Mouse (Mus musculus) neural tube, embryonic 10.5 days (tissue): ENCODE data around the gene Nudt2.

ENCODE experiments used
- DNase-seq: peaks from one replicate; pipeline ENCODE4 v3.0.0-alpha.2; 2017; ENCODE audit warnings: low spot score; ENCODE audit errors: extremely low spot score

Gene Nudt2

DNA sequence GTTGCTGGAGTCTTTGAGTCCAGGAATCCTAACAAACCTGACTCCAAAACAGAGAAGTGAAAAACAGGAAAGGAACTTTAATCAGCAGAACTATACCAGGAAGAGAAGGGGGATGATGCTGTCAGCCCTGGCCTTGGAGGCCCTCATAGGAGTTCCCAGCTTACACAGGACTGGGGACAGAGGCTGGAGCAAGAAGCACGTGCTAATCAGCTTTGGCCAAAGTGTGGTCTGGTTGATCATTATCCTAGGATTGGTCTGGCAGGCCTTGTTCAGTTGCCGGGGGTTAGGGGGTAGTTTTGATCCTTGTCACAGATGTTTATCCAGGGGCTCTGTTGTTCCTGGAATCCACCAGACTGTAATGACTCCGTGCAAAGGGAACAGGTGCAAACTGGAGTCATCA is 29.4 kb downstream of the Nudt2 start:
- DNase-seq = no peak

DNA sequence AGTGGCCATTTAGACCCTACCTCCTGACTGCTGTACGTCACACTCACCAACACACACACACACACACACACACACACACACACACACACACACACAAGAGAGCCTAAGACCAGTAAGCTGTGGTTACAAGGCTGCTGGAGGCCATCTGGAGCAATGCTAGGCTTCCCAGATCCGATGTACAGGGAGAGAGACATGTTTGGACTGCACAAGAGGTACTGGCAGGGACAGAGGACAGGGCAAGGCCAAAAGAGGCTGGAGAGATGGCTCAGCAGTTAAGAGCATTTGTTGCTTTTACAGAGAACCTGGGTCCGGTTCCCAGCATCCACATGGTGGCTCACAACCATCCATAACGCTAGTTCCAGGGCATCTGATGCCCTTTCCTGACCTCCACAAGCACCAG is 30.1 kb downstream of the Nudt2 start:
- DNase-seq = no peak

DNA sequence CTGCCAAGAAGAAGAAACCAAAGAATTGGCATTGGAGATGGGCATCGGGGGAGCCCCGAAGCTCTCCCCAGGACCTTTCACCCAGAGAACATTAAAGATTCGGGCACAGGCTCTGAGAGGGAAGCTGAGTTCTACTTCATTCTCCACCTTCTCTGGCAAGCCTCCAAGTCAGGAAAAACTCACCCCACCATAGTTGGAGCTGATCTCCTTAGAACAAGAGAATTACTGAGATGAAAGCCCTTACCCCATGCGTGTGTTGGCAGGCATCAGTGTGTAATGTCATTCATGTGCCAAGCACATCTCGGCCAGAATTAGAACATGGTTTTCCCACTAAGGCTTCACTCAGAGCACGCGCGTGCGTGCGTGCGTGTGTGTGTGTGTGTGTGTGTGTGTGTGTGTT is 30.9 kb downstream of the Nudt2 start:
- DNase-seq = no peak

DNA sequence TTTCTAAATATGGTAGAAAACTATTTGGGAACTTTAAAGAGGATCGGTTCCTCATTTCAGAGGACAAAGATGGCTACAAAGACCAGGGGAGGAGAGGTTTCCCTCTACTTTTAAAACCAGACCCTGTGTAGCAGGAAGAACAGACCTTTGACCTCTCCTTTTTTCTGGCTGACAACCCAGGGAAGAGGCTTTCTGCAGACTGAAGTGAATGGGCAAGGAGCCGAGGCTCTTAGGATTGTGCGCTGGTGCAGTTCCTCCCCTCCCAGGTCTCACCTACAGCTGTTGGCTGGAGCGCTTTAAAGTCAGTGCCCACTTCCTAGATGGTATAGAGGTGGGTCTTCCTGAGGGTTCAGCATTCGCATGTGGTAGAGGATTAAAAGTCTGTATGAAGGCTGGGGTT is 32.1 kb downstream of the Nudt2 start:
- DNase-seq = no peak

DNA sequence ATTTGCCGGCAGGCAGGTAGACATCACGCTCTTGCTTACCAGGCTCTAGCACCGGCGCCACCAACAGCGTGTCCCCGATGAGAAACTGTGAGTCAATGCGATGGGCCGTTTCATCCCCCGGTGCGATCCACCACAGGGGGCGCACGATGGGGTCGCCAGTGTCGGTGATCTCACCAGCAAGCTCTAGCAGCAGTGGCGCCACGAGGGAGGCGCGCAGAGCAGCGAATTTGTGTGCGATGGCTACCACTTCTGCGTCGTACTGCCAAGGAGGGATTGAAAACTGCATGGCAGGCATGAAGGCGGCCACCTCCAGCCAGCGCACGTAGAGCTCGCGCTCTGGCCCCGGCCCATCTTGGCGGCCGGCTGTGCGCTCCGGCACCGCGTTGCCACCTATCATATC is 32.6 kb downstream of the Nudt2 start:
- DNase-seq = peak; percentile 66

DNA sequence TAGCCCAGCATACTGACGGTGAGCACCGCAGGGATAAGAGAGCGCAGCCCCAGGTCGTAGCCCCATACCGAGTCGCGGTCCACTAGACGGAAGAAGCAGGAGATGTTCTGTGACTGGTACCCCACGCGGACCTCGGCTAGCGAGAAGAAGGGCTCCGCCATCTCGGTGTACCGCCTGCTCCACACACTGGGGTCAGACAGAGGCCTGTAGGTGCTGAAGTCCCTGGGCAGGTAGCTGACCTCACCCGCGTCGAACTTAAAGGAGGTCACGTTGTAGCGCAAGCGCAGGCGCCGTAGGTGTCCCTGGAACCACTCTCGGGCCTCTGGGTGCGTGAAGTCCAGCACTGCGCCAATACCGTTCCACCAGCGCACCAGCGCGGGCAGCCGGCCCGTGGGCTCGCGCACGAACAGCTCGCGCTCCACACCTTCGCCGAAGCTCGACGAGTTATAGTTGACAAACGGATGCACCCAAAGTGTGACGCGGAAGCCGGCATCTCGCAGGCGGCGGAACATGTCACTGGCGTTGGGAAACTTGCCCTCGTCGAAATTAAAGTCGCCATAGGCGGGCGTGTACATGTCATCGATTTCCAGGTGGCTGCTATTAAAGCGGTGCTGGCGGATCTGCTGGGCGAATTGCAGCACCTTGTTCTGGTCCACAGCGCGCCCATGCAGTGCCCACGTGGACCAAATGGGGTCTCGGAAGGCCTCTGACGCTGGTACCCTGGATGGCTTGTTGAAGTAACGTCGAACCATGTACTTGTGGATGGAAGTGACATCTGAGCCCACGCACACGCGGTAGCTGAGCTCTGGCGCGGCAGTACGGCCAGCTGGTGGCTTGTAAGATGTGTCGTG is 33.3 kb downstream of the Nudt2 start:
- peak; percentile 39 for DNase-seq

DNA sequence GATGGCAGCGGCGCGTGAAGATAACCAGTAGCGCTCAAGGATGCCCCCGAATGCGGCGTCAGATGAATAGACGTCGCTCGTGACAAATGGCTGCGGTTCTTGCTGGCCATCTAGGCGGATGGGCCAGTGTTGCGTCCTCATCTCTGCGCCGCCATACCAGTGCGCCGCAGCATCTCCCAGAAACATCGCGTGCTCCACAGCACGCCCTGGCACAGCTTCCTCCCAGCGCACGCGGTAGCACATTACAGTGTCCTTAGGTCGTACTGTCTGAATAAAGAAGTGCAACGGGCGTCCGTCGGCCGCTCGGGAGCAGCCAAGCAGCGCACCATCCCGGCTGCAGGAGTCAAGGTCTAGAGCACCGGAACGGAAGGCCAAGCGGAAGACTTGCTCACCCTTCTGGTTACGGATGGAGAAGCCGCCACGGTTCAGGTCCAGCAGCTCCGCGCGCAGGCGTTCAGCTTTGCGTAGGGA is 34.0 kb downstream of the Nudt2 start:
- DNase-seq = peak; percentile 64

DNA sequence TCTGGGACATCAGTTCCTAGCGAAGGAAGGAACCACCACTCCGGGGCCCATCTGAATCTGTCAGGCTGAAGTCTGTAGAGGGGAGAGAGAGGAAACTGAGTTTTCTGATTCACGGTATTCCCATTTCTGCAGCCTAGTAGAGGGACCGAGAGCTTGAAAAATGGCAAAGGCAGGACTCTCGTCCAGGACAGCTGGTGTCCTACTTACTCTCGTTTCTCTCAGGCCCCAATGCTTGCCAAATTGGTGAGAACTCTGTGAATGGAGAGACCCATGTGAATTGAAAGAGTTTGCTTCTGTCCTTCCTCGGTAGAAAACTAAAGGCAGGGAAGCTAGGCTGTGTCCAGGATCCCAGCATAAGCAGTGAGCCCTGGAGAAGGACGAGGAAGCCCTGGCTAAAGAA is 34.7 kb downstream of the Nudt2 start:
- no peak for DNase-seq

DNA sequence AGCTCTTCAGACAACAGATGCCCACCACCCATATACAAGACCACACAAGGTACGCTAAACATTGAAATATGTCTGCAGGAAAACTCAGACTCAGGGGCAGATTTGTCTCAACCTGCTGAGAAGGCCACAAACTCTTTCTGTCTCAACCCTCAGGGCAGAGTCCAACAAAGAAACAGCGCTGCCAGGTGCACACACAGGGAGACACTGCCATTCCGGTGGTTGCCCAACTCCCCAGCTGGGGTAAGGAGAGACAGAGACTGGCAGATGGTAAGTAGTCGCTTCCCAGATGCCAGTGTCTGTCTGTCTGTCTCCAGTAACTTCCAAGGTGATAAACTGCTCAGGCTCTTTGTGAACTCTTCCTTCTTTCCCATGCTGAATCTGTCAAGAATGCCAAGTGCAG is 35.8 kb downstream of the Nudt2 start:
- DNase-seq = no peak

DNA sequence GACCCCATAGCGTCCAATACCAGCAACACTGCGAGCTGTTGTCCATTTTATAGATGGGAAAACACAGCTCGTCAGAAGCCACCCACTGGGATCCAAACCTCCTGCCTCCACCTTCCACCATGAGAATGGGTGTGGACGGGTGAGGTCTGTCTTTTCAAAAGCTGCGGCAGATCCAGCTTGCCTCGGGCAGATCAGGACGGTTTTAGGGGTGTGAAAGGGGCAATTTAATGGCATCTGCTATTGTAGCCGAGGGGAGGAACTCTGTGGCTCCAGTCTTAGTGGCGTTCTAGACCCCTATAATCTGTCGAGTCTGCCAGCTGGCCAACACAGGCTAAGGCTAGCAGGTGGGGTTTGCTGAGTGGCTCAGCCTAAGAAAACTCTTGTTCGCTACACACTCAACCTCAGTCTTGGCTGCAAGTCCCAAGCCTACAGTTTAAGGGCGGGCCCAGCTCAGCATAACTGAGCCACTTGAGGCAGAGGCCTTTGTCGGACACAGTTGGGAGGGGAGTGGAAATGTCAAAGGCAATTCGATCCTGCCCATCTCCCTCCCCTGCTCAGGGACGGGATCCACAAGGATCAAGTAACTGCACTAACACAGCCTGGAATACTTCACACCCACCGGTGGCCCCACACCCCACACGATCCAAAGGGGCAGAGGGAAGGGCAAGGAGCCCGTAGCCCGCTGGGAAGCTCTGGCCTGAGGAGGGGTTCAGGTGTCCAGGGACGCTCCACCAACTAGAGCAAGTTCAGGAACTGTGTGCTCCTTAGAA is 37.4 kb downstream of the Nudt2 start:
- DNase-seq = no peak

DNA sequence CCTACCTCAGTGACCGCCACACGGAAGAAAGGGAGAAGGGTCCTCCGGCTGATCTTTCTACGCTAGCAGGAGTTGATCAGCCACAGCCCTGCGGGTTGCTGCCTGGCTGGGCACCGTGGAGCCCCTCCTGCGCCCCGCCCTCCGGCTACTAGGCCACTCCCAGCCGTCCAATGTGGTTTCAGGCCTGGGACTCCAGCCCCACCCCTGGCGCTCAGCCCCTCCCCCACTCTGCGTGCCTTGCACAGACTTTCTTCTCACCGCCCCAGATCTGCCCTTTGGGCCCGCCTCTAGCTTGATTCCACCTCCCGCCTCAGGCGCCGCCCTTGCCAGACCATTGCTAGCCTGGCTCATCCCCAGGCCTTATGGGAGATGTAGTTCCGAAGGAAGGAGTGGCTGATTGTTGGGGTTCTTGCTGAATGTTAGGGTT is 38.0 kb downstream of the Nudt2 start, which contains the start of gene AI464131:
AI464131 (minus strand) TSS at position 91 of the 427 bp plus-strand sequence.
- DNase-seq = peak; percentile 98

DNA sequence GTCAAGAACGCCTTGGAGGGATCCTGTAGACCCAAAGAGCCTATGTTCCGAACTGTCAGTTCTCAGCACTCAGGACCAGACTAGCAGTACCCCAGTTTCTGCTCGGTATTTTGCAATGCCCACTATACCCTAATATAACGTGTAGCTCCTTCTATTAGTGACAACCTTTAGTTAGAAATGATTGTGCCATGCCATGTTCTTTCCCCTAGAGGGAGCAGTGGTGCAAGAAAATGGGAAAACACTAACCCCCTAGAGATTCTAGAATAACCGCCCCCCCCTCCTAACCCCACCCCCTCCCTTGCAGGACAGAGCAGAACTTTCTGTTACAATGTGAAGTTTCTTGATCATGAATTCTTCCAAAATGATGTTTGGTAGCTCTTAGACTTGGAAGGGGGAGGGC is 39.4 kb downstream of the Nudt2 start:
- no peak for DNase-seq

DNA sequence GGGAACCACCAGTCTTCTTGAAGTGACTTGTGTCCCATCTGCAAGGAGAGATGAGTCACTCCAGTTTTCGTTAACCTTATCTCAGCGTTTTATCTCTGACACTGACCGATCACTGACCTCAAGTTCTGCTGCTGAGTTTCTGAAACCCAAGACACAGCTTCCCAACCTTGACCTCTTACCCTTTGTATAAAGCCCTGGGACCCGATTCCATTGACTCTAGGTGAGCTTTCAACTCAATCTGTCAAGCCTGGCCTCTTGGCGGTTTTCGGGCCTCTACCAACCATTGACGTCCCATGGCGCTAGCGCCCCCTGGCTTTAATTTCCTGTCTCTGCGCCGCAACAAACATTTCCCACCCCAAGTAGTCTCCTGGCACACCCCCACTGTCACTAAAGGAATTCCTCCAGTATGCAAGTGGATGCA is 40.2 kb downstream of the Nudt2 start:
- no peak for DNase-seq

DNA sequence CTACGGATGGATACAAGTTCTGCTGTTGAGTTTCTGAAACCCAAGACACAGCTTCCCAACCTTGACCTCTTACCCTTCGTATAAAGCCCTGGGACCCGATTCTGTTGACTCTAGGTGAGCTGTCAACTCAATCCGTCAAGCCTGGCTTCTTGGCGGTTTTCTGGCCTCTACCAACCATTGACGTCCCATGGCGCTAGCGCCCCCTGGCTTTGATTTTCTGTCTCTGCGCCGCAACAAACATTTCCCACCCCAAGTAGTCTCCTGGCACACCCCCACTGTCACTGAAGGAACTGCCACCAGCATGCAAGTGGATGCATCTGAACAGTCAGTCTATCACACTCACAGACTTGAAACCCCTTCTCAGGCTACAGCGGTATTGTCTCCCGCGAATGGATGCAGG is 41.2 kb downstream of the Nudt2 start:
- peak; percentile 48 for DNase-seq

DNA sequence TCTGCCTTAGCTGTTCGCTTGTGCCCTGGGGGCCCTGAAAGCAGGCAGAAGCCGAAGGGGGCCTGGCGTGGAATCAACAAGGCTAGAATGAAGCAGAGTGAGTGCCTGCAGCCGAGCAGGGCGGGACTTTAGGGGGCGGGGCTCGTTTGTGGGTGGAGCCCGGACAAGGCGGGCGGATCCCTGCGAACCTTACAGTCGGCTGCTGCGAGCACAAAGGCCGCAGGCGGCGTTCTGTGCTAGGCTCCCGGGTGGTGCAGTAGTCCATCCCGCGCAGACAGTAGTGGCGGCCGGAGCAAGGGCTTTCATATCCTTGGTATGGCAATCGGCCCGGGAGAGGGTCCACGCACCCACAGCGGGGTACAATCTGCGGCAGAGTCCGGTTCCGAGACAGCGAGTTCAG is 42.0 kb downstream of the Nudt2 start:
- DNase-seq = peak; percentile 91

DNA sequence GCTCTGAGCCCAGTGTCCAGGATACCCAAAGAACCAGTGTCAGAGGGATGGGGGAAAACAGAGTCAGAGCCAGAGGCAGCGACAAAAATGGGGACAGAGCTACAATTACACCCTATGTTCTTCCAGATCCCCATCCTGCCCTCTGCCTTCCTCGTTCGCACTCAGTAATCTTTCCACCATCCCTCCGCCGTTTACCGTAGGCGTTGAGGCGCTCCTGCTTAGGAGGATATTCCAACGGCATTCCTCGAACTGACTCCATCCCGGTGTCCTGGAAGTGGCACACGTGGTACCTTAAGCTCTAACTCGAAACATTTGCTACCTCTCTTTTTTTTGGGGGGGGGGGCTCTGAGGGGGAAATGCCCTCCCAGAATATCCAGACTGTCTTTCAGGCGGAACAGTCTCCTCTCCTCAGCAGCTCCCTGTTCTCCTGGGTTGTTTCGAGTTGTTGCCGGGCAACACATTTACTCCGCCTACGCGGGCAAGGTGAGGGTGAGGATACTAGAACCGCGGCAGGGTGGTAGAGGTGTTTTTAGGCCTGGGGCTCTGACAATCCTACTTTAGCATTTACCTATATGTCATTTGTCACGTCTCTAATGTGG is 42.5 kb downstream of the Nudt2 start:
- no peak for DNase-seq

DNA sequence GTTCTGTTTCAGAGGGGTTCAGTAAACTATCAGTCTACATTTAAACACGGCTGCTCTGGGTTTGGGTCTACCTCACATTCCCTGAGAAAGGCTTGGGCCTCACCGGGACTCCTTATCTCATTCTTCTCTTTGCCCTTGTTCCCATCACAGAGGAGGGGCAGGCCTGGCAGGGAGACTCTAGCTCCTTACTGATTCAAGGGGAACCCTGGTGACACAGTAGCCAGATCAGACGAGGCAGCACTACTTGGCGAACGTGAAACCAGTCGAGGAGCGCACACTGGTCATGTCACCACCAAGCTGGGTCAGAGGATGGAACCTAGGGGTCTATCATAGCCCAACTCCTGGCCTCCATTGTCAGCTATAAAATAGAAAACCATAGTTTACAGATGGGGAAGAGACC is 43.0 kb downstream of the Nudt2 start:
- no peak for DNase-seq

DNA sequence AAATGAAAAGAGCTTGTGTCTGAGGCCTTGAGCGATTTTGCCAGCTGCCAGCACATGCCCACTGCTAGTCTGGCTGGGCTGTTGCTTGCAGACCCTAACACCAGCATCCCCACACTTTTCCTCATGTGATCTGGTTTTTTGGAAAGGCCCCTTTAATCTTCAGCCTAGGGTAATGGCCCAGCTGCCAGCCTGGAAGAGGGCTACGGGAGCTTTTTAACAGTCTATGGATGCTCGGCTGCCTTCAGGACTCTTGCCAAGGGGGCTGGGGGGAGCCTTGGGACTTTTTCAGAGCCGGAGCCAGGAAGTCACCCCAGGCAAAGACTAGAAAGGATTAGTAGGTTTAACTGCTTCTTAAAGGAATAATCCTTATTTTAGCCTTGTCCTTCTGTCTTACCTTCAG is 48.4 kb downstream of the Nudt2 start:
- DNase-seq = no peak

DNA sequence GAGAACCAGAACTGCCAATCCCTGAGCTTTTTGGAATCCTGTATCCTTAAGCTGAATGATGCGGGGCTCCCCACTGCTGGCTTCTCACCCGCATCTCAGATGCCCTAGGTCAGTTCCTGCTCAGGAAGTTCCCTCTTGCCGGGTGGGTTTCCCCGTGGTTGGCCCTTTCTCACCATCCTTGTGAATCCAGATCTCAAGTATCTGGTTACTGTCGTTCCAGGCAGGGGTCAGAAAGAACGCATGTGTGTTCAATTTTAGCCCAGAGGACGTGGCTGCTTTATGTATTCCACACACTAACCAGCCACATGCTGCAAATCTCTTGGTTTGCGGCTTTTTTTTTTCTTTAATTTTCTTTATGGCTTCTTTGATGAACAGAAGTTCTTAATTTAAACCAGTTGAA is 48.8 kb downstream of the Nudt2 start:
- no peak for DNase-seq

DNA sequence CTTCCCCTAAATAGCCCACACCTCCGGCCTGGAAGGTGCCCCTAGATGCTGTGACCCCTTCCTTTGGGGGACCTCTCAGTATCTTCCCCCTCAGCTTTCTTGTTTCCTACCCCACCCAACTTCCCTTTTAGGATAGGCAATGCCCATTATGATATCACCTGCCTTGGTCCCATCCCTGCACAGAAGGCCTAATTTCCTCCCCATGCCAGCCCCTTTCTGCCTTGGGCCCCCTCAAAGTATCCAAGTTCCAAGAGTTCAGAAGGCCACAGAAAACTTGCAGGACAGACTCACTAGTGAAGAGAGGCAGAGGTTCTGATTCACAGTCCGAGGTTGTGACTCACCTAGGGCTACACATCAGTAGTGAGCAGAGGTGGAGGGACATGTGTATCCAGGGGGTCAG is 52.3 kb downstream of the Nudt2 start, which contains the start of gene 1110017D15Rik:
1110017D15Rik (minus strand) TSS at position 101 of the 400 bp plus-strand sequence.
- DNase-seq = no peak

DNA sequence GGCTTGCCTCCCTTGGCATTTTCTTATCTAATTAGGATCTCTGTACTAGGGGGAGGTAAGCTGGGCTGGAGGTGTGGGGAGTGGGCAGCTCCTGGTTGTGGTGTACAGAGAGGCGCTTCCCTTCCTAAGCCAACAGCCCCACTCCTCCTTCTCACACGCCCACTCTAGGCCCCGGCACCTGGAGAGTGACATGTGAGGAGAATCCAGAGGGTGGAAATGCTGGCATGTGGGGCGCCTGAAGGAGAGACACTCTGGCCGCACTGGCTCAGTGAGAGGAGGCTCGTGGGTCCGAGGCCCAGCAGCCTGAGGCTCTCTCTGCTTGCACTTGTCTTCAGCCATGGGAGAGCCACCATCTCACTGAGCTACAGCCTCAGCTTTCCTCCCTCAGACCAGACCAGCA is 53.4 kb downstream of the Nudt2 start:
- no peak for DNase-seq

DNA sequence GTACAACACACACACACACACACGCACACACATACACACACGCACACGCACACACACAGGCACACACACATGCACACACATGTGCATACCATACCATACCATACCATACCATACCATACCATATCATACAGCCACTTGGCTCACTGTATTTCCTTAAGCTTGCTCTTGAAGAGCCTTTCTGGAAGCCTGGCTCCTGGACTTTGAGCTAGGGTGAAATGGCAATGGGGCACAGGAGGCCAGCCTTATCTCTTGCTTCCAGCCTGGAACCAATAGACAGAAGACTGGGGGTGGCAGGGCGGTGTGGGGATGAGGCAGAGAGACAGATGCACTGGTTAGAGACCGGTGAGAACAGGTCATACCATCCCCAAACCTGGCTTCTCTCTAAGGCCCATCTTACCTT is 54.2 kb downstream of the Nudt2 start:
- no peak for DNase-seq
